Mouse (Mus musculus) G1E (cell line): ENCODE results near the gene Fam170b.

Experiments
- CTCF ChIP-seq: IDR thresholded peaks from 2 replicates; pipeline ENCODE4 v1.5.1; 2012; ENCODE audit warnings: low read depth, low read length, inconsistent platforms, mixed read lengths
- GATA1 ChIP-seq: IDR thresholded peaks from 2 replicates; pipeline ENCODE4 v1.6.1; 2012; ENCODE audit warnings: borderline replicate concordance, low read length, inconsistent platforms, mixed read lengths
- GATA2 ChIP-seq: IDR thresholded peaks from 2 replicates; pipeline ENCODE4 v1.6.1; 2012; ENCODE audit warnings: low read depth, low read length, inconsistent platforms, borderline replicate concordance
- POLR2AphosphoS5 ChIP-seq: IDR thresholded peaks from 2 replicates; pipeline ENCODE4 v1.6.1; 2012; ENCODE audit warnings: low read depth, low read length, inconsistent platforms; ENCODE audit not compliant: insufficient replicate concordance
- TAL1 ChIP-seq: conservative IDR thresholded peaks from 2 replicates; pipeline ENCODE4 v1.6.1; 2012; ENCODE audit warnings: low read depth, low read length, inconsistent platforms, mixed read lengths

GRCm38 (mm10) chr14:32842052-32842451 is 8.3 kb downstream of the Fam170b start:
- no peak for TF ChIP-seq GATA1
- no peak for TF ChIP-seq POLR2AphosphoS5
- TF ChIP-seq TAL1, result no peak
- TF ChIP-seq CTCF, result no peak
- TF ChIP-seq GATA2, result no peak
